Mouse (Mus musculus): Measurements from ENCODE around the gene Stag1.
A peak's percentile ranks its signal among the peaks of the same experiment; 100 is the strongest.
"Not testable (repeated sequence)": the region's sequence is repeated elsewhere in the genome, so short reads cannot be mapped to it uniquely, and the experiment has no call there.

The Stag1 gene

DNA sequence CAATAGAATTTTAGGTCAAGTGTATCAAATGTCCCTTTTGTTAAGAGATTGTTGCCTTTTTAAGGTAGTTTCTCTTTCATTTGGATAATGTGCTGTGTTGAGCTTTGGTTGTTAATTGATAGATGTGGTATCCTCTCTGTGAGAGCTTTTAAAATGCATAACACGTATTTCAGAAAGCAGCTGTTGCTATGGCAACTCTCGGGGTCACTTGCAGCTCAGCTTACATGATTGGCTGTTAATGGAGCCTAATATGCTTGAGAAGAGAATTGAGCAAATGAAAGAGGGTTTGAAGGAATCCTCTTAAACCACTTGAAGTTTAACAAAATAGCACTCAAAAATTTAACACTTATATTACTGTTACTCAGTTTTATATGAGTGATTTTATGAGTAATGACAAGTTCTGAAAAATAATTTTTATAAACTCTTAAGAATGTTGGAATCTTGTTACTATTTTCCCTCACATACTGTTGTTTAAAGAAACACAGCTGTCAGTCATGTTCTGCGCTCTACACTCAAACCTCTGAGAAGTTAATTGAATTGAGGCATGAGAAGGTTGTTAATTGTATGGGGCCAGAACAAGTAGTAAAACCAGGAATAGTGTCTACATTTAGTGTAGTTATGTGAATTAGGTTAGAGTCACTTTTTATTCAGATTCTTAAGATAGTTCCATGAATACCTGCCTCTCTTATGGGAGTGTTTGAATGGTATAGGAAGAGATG lies 88.3 kb downstream of the Stag1 start:
- DNase-seq, result no peak

DNA sequence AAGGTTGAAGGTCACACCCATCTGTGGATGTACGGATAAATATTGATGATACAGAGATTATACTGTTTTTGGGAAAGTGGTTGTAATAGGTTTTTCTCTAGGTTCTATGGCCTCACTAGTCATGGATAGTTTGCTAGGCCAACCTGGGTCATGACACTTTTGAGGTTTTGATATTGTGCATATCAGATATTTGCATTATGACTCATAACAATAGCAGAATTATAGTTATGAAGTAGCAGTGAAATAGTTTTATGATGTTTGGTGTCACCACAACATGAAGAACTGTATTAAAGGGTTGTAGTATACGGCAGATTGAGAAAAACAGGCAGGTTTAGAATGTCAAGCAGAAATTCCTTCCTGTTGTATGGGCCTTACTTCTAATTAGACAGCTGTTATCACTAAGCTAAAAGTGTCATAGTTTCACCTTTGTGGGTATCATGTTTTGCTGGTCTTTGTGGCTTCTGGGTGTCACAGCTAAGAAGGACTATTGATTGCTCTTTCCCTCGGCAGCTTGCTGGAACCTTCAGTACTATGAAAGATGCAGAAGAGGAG lies 92.2 kb downstream of the Stag1 start:
- DNase-seq, result no peak

DNA sequence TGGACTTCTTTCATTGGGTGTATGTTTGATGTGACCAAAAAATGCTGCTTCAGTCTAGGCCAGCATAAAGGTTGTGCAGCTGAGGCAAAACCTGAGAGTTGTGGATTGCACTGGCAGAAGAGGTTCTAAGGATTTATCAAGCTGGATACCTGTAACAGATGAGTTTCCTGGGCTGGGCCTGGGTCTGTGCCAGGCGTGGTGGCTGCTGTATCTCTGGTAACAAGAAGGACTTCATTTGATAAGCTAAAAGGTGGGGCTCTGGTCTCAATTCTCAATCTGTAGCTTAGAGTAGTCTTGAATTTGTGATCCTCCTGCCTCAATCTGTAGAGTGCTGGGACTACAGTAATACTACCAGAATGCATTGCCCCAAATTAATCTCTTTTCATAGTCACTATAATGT lies 94.6 kb downstream of the Stag1 start:
- DNase-seq, result no peak

DNA sequence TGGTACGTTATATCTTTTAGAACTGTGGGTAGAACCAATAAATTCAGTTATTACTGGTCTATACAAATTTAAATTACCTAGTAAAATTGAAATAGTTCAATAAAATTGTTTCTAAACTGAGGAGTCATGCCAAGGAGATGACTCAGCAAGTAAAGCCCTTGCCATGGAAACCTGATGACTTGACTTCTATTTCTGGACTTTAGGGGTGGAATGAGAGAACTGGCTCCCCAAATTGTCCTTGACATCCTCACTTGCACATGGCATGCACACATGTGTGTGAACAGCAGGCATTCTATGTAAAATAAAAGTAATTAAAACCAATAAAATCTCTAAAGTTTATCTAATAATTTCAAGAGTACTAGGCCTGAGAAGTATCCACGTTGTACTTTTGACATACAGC lies 98.9 kb downstream of the Stag1 start:
- no peak for DNase-seq

DNA sequence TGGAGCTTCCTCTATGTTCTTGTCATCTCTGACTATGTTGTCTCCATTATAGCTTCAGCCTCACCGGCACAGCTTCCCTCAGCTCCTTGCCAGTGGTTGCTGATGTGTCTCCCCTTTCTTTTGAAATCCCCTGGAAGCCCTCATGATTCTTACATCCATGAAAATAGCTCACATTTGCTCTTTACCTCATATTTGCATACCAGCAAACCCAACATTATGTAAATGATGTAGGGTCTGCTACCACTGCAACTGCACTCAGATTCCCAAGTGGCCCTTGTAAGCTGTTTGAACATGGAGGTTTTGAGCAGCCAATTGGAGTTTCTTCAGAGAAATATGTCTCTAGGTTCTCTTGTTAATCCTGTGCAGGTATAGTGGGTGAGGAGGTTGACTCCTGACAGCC lies 110.0 kb downstream of the Stag1 start:
- no peak for DNase-seq

DNA sequence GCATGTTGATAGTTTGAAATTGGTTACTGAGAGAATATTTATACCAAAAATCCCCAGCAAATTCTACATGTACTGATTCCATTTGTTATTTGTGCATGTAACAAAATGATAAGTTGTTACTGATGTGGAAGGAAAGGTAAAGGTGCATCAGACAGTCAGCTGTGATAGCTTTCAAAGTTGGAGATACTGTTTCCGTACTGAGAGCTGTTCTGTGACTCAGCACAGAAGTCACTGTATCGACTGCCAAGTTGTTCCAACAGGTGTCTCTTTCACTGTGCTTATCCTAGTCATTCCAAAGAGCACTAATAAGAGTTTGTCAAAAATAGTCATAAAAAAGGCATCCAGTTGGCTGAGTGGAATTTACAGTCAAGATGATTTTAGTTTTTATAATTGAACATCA lies 114.1 kb downstream of the Stag1 start:
- DNase-seq, result no peak

DNA sequence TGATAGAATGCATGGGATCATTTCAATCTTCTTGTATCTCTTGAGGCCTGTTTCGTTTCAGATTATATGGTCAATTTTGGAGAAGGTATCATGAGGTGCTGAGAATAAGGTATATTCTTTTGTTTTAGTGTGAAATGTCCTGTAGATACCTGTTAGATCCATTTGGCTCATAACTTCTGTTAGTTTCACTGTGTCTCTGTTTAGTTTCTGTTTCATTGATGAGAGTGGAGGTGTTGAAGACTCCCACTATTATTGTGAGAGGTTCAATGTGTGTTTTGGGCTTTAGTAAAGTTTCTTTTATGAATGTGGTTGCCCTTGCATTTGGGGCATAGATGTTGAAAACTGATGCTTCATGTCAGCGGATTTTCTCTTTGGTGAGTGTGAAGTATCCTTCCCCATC lies 127.2 kb downstream of the Stag1 start:
- DNase-seq, result not testable (repeated sequence)

DNA sequence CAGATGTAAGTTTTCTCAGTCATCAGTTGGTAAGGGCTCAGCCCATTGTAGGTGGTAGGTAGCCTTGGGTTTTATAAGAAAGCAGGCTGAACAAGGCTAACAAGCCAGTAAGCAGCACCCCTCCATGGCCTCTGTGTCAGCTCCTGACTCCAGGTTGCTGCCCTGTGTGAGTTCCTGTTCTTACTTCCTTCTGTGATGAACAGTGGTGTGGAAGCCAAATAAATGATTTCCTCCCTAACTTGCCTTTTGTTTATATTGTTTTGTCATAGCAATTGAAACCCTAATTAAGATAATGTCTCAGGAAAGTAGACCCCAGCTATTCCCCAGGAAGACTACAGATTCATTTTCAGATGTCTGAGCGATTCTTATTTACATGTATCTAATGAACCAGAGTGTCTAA lies 134.2 kb downstream of the Stag1 start:
- no peak for DNase-seq

DNA sequence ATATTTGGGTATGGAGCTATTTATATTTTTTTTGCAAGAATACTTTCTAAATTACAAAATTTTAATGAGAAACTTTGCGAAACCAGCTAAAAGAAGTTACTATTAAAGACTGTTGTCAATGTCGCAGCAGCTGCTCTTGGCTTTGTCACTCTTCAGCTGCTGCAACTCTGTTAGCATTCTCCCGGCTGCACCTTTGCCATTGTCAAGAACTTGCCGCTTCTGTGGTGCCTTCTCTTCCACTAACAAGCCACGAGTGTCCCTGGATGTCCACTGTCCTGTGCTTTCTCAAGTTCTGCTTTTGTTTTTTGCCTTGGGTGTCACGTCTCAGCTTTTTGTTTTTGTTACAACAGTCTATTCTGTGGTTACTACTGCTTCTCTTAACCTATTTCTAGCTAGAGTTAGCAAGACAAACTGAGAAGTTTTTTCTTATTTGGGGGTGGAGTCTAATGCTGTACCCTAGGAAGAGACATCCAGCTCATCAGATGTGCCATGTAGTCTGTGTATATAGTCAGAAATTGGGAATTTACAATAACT lies 136.4 kb downstream of the Stag1 start:
- DNase-seq, result no peak

DNA sequence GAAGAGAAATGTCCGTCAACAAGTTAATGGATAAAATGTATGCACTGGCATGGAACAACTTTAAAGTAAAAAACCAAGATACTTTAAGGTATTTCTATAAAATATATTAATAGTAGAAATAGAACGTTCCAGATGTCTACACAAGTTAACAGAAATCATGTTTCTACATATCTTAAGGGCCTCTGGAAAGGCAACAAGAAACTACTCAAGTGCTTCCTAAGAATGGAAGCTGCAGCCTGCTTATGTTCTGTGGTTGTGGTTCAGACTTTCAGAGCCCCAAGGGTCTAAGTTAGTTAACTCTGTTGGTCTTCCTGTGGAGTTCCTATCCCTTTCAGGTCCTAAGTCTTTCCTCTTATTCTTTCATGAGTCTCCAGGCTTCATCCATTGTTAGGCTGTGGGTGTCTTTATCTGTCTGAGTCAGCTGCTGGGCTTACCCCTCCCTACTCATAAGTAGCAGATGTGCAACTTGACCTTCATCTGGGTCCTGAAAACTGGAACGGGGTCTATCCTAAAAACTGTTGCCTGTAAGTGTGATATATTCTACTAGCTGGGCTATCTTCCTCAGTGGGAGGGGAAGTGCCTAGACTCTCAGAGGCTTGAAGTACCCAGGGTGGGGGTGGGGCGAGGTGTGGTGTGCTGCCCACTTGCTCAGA lies 138.5 kb downstream of the Stag1 start:
- DNase-seq, result no peak

DNA sequence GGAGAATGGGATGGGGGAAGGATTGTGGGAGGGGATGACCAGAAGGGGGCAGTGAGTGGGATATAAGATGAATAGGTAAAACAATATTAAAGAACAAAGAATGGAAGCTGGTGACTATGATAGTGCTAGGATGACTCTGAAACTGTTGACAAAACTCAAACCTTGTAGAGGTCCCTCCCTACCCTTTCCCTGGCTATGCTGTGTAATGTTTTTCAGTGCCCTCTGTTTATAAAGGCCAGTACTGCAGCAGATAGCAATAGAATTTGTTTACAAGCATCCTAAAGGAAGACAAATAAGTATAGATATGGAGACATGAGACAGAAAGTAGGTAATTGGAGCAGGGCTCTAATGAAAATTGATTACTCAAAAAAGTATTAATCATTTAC lies 139.0 kb downstream of the Stag1 start:
- DNase-seq, result no peak

DNA sequence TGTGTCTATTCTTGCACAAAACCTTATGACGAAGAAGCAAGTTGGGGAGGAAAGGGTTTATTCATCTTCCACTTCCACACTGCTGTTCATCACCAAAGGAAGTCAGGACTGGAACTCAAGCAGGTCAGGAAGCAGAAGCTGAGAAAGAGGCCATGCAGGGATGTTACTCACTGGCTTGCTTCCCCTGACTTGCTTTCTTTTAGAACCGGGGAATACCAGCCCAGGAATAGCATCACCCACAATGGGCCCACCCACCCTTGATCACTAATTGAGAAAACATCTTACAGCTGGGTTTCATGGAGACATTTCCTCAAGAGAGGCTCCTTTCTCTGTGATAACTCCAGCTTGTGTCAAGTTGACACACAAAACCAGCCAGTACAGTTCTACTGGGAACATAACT lies 179.6 kb downstream of the Stag1 start:
- DNase-seq, result not testable (repeated sequence)

DNA sequence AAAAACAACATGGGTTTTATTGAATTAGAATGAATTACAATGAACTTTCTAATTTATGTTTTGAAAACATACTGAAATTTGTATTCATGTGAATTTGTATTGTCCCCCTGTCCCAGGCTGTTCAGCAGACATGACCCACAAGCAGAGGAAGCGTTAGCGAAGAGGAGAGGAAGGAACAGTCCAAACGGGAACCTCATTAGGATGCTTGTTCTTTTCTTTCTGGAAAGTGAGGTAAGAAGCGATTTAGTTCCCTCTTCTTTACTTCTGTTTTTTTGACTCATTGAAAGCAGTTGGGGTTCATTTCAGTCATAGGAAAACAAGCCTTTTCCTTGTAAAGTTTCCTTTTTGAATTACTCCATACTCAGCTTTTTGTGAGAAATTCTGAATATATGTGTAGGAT lies 268.4 kb downstream of the Stag1 start:
- DNase-seq, result no peak

DNA sequence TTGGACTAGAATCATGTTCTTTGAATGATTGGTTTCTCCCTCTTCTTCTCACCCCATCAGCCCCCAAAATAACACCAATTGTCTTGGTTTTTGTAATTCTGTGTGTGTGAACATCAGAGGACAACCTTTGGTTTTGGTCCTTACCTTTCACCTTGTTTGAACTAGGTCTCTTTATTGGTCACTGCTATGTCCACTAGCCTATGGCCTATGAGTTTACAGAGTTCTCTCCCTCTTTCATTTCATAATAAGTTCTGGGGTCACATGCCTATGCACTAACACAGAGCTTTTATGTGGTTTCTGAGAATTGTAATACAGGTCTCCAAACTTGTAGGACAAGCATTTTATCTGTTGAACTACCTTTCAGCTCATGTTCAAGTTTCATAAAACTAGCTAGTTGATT lies 272.0 kb downstream of the Stag1 start:
- no peak for DNase-seq

DNA sequence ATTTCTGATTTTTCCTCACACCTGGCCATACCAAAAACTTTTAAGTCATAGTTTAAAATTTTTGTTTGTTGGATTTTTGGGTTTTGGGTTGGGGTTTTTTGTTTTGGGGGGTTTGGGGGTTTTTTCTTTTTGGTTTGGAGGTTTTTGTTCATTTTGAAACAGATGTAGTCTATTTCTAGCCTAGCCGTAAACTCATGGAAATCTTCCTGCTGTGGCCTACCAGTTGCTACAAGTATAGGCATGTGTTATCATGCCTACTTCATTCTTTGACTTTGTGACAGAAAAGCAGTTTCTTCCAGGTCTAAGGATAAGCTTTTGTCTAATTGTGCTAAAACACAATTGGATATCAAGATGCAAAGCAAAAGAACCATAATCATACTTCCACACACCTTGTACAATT lies 298.5 kb downstream of the Stag1 start:
- DNase-seq, result no peak

DNA sequence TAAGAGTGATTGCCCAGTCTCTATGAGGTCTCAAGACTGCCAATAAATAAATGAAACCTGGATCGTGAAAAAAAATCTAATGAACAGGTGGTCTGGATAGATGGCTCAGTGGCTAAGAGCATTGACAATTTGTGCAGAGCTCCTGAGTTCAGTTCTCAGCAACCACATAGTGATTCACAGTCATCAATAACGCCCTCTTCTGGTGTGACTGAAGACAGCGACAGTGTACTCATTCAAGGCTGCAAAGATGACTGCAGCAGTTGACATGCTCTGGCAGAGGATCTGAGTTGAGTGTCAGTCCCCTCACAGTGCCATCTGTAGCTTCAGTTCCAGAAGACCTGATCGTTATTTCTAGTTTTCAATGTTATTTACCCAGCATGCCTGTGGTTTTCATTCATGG lies 300.4 kb downstream of the Stag1 start:
- peak; percentile 15 for DNase-seq

DNA sequence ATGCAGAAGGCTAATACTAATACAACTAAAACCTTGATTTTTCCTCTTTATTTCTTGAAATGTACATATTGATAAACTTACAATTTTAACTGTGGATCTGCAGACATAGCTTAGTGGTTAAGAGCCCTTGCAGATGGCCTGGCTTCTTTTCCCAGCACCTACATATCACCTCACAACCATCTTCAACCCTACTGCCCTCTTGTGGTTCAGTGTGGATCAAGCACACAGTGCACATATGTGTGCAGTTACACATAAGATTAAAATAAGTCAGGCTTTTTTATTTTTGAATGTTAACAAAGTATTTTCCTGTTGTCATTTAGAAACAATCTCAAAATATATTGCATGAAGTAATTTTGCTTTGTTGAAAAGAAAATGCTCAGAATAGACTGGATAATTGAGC lies 312.8 kb downstream of the Stag1 start:
- no peak for DNase-seq

DNA sequence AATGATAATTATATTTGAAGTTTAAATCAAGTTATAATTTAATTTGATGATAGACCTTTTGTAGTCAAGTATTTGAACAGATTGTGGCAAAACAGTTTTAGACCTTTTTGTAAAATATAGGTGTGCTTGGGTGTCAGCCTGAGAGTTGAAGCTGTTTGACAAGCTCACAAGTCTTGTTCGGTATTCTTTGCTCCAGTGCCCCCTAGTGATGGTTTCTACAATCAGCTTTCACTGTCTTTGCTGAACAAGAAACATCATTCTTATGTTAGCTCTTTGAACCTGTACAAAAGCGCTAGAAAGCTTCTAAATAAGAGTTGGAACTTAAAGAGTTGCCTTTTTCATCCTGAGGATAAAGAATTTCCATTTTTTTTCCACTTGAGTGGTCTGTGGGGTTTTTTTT lies 319.5 kb downstream of the Stag1 start:
- DNase-seq, result peak; percentile 51

DNA sequence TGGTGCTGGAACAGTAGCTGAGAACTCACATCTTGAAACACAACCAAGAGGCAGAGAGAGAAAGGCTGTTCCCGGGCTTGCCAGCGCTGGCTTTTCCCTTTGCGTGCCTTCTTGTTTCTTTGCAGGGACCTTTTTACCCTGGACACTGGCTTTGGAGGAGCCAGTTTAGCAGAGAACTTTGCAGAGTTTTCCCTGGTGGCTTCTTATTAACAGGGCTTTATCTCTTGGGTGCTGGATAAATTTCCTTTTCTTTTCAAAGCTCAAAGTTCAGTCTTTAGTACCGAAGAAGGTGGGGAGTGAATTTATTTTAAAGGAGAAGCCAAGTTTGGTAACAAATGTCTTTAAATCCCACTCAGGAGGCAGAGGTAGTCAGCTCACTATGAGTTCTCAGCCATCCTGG lies 329.0 kb downstream of the Stag1 start:
- DNase-seq, result no peak

DNA sequence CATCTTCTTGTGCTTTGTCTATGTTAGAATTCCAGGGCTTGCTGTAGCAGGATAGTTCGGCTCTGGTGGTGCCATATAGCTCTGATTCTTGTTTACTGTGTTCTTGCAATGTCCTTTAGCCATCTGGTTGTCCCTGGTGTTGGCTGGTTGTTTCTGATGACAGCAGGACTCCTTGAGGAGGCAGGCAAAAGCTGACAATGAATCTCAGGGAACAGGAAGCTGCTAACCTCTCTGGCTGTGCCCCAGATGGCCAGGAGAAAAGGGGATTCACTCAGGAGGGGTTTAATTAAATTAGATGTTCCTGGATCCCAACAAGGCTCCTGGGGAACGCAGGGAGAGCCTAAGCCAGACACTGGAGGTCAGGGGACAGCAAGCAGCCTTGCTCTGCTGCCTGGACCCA lies 344.4 kb downstream of the Stag1 start:
- DNase-seq, result peak; percentile 96

DNA sequence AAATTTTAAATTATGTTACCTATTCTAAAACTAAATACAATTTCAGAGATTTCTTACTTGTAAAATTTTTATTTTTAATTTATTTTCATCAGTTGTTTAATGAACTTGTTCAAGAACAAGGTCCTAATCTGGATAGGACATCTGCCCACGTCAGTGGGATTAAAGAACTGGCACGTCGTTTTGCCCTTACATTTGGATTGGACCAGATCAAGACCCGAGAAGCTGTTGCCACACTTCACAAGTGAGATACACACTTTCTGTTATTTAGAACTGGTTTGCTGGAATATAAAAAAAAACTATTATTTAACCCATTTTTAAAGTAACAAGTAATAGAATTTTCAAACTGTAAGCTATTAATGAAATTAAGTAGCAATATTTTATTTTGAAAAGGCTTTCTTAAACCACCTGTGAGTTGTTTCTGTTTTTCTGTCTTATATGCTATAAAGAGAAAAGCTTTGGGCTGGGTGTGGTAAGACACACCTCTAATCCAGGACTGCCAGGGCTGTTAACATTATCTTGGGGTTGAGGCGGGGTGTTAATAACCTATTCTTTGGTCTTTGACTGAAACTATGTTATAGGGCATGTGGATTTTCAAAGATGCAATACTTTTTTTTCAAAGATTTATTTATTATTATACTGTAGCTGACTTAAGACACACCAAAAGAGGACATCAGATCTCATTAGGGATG lies 347.2 kb downstream of the Stag1 start:
- DNase-seq, result no peak

DNA sequence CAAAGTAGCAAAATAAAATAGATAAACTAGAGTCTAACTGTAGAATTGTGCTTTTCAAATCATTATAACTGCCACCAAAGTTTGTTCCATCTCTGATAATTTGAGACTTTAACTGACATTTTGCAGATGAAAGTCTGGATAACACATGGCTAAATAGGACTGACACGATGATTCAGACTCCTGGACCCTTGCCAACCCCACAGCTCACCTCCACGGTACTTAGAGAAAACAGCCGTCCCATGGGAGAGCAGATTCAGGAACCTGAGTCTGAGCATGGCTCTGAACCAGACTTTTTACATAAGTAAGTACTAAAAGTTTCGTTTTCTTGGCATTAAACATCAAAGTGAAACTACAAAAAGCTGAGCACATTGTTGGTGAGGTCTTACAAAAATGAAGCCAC lies 353.9 kb downstream of the Stag1 start:
- peak; percentile 60 for DNase-seq

DNA sequence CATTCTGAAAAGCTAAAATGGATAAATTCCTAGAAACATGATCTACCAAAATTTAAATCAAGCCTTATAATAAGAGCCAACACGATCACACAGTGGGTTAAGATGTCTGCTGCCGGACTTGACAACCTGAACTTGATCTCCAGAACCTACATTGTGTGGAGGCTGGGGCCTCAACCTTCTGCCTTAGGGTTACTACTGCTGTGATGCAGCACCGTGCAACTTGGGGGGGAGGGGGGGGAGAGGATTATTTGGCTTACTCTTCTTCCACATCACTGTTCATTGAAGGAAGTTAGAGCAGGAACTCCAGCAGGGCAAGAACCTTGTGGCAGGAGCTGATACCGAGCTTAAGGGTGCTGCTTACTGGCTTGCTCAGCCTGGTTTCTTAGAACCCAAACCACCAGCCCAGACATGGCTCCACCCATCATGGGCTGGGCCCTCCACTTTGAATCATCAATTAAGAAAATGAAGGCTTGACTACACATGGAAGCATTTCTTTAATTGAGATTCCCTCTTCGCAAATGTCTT lies 365.4 kb downstream of the Stag1 start:
- no peak for DNase-seq

Measured in cerebellum, adult 11-12 months (tissue).